Mouse (Mus musculus) frontal cortex, postnatal 10 days (tissue): ENCODE measurements around the gene Lamb3.

Experiments
- DNase-seq, 2 experiments: peaks; one replicate each; pipeline ENCODE4 v3.0.0; 2022; ENCODE audit warnings: low spot score in 2 of 2, mixed read lengths in 1 of 2

Lamb3 gene

GRCm38 (mm10) chr1:193207503-193207902, at the start of gene Lamb3:
Gene Lamb3, plus strand, starts transcription at chr1:193207699.
- no peak for DNase-seq

- DNase-seq: no peak
Measured at GRCm38 (mm10) chr1:193159163-193159562, 48.3 kb upstream of the Lamb3 start.

GRCm38 (mm10) chr1:193159613-193160012, 47.9 kb upstream of the Lamb3 start:
- DNase-seq: no peak

GRCm38 (mm10) chr1:193160317-193161032, 47.0 kb upstream of the Lamb3 start:
- DNase-seq: no peak

- DNase-seq: no peak
Measured at GRCm38 (mm10) chr1:193167746-193168145, 39.8 kb upstream of the Lamb3 start, which contains the start of gene A130010J15Rik. Gene A130010J15Rik, plus strand, starts transcription at chr1:193168046.

GRCm38 (mm10) chr1:193169228-193169627, 38.3 kb upstream of the Lamb3 start:
- DNase-seq: no peak

GRCm38 (mm10) chr1:193169856-193170255, 37.6 kb upstream of the Lamb3 start:
- DNase-seq: no peak

- peak; percentile 94 to 95 for DNase-seq
Measured at GRCm38 (mm10) chr1:193172991-193173809, 34.3 kb upstream of the Lamb3 start.

GRCm38 (mm10) chr1:193173810-193174129, 33.7 kb upstream of the Lamb3 start:
- no peak for DNase-seq

- DNase-seq: no peak
Measured at GRCm38 (mm10) chr1:193174143-193174733, 33.3 kb upstream of the Lamb3 start.

GRCm38 (mm10) chr1:193181104-193181503, 26.4 kb upstream of the Lamb3 start:
- no peak for DNase-seq

GRCm38 (mm10) chr1:193188257-193188656, 19.2 kb upstream of the Lamb3 start:
- DNase-seq: no peak

- peak in 1 of 2 experiments; percentile 50 for DNase-seq
Measured at GRCm38 (mm10) chr1:193189151-193189621, 18.3 kb upstream of the Lamb3 start.

- DNase-seq: no peak
Measured at GRCm38 (mm10) chr1:193189771-193190170, 17.7 kb upstream of the Lamb3 start.

- no peak for DNase-seq
Measured at GRCm38 (mm10) chr1:193191675-193192283, 15.7 kb upstream of the Lamb3 start.

- DNase-seq: no peak
Measured at GRCm38 (mm10) chr1:193194416-193195140, 12.9 kb upstream of the Lamb3 start.

- DNase-seq: no peak
Measured at GRCm38 (mm10) chr1:193195169-193195810, 12.2 kb upstream of the Lamb3 start.

- DNase-seq: no peak
Measured at GRCm38 (mm10) chr1:193197494-193198205, 9.8 kb upstream of the Lamb3 start.

- no peak for DNase-seq
Measured at GRCm38 (mm10) chr1:193198312-193198711, 9.2 kb upstream of the Lamb3 start.
